Mouse (Mus musculus): Measurements from ENCODE around the gene Pdcd4. TPM values are rescaled to one million over a fixed set of nuclear protein-coding genes. Genes with fewer than 3 reads are reported as not detected.

The Pdcd4 gene
- polyA plus RNA-seq, 1 experiment = 2.4 TPM

DNA sequence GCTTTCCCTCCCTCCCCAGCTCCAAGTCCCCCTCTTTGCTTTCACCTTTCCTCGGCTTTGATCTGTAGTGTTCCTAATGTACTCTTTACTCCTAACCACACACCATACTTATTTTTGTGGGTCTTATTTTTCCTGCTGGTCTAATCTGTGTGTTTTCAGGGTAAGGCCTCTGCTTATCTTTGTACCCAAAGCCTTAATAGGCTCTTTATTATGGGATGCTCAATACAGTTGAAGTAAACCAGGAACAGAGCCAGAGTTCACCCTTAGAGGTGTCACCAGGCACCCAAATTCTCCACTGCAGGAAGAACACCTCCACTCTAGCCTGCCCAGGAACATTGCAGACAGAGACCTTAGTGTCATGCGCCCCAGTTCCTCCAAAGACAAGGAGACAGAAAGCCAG lies 462 bp upstream of the Pdcd4 start:
- H3K36me3 ChIP-seq (ENCODE audit: control insufficient read depth, insufficient read depth) = no peaks in the 10 kb centered on the region
- no peak overlapping the region for H3ac ChIP-seq (ENCODE audit: control insufficient read depth, insufficient read length, low read depth)
- no peaks in the 10 kb centered on the region for H3K79me2 ChIP-seq (ENCODE audit: control insufficient read depth, insufficient read depth)
- H3K27me3 ChIP-seq (ENCODE audit: control insufficient read depth, insufficient read depth, insufficient read length) = no peaks in the 10 kb centered on the region
- no peak overlapping the region for H3K4me3 ChIP-seq (ENCODE audit: insufficient read depth, poor library complexity, severe bottlenecking)
- no peaks in the 10 kb centered on the region for H3K79me3 ChIP-seq (ENCODE audit: low read depth)
- TF ChIP-seq MAX (IDR thresholded peaks at IDR 0.05) (no peak), CEBPB (IDR thresholded peaks at IDR 0.05; ENCODE audit: low read depth) (no peak), CTCF (IDR thresholded peaks at IDR 0.05; ENCODE audit: control insufficient read depth, insufficient read depth, insufficient read length) (no peak), MYOD1 (IDR thresholded peaks at IDR 0.05; ENCODE audit: control insufficient read depth, insufficient read length, low read depth) (no peak), FOSL1 (IDR thresholded peaks at IDR 0.05; ENCODE audit: insufficient read depth, low read length, poor library complexity, severe bottlenecking) (no peak), MYOG (IDR thresholded peaks at IDR 0.05; ENCODE audit: control insufficient read depth, extremely low read depth, insufficient read length) (no peak), USF1 (IDR thresholded peaks at IDR 0.05; ENCODE audit: low read depth) (no peak)

DNA sequence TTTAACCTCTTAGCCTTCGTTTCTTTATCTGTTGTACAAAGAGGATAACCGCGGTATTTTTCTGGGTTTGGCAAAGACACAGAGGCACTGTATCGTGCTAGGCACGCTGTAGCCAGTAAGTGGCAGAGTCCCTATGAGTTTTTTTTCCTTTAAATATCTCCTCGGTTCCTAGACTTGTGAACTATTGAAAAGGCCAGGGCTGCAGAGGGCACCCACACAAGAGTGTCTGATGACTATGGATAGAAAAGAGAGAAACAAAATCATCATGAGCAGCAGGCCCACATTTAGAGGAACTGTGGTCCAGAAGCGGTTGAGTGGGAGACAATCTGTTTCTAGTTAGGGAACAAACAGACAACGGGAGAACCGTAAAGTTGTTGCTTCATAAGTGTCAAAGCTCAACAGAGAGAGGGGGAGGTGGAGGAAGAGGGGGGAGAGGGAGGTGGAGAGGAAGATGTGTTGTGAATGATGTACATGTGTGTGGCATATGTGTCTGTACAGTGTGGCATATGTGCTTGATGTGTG lies 868 bp downstream of the Pdcd4 start:
- TF ChIP-seq CEBPB (IDR thresholded peaks at IDR 0.05; ENCODE audit: low read depth) (no peak), CTCF (IDR thresholded peaks at IDR 0.05; ENCODE audit: control insufficient read depth, insufficient read depth, insufficient read length) (no peak), USF1 (IDR thresholded peaks at IDR 0.05; ENCODE audit: low read depth) (no peak), MYOG (IDR thresholded peaks at IDR 0.05; ENCODE audit: control insufficient read depth, extremely low read depth, insufficient read length) (no peak), FOSL1 (IDR thresholded peaks at IDR 0.05; ENCODE audit: insufficient read depth, low read length, poor library complexity, severe bottlenecking) (no peak), MAX (IDR thresholded peaks at IDR 0.05) (no peak), MYOD1 (IDR thresholded peaks at IDR 0.05; ENCODE audit: control insufficient read depth, insufficient read length, low read depth) (no peak)
- Histone ChIP-seq H3K79me3 (ENCODE audit: low read depth) (no peaks in the 10 kb centered on the region), H3K36me3 (ENCODE audit: control insufficient read depth, insufficient read depth) (no peaks in the 10 kb centered on the region), H3ac (ENCODE audit: control insufficient read depth, insufficient read length, low read depth) (no peak overlapping the region), H3K4me3 (ENCODE audit: insufficient read depth, poor library complexity, severe bottlenecking) (no peak overlapping the region), H3K79me2 (ENCODE audit: control insufficient read depth, insufficient read depth) (no peaks in the 10 kb centered on the region), H3K27me3 (ENCODE audit: control insufficient read depth, insufficient read depth, insufficient read length) (no peaks in the 10 kb centered on the region)

GRCm38 (mm10) chr19:53893711-53894171 lies 1.7 kb downstream of the Pdcd4 start:
- TF ChIP-seq MYOG (IDR thresholded peaks at IDR 0.05; ENCODE audit: control insufficient read depth, extremely low read depth, insufficient read length) (no peak), CTCF (IDR thresholded peaks at IDR 0.05; ENCODE audit: control insufficient read depth, insufficient read depth, insufficient read length) (no peak), USF1 (IDR thresholded peaks at IDR 0.05; ENCODE audit: low read depth) (no peak), CEBPB (IDR thresholded peaks at IDR 0.05; ENCODE audit: low read depth) (no peak), MAX (IDR thresholded peaks at IDR 0.05) (no peak), FOSL1 (IDR thresholded peaks at IDR 0.05; ENCODE audit: insufficient read depth, low read length, poor library complexity, severe bottlenecking) (no peak), MYOD1 (IDR thresholded peaks at IDR 0.05; ENCODE audit: control insufficient read depth, insufficient read length, low read depth) (no peak)
- no peaks in the 10 kb centered on the region for H3K79me3 ChIP-seq (ENCODE audit: low read depth)
- no peaks in the 10 kb centered on the region for H3K36me3 ChIP-seq (ENCODE audit: control insufficient read depth, insufficient read depth)
- no peak overlapping the region for H3K4me3 ChIP-seq (ENCODE audit: insufficient read depth, poor library complexity, severe bottlenecking)
- no peaks in the 10 kb centered on the region for H3K79me2 ChIP-seq (ENCODE audit: control insufficient read depth, insufficient read depth)
- H3ac ChIP-seq (ENCODE audit: control insufficient read depth, insufficient read length, low read depth) = no peak overlapping the region
- no peaks in the 10 kb centered on the region for H3K27me3 ChIP-seq (ENCODE audit: control insufficient read depth, insufficient read depth, insufficient read length)

GRCm38 (mm10) chr19:53894538-53895121 lies 2.6 kb downstream of the Pdcd4 start:
- Histone ChIP-seq H3K36me3 (ENCODE audit: control insufficient read depth, insufficient read depth) (no peaks in the 10 kb centered on the region), H3ac (ENCODE audit: control insufficient read depth, insufficient read length, low read depth) (no peak overlapping the region), H3K27me3 (ENCODE audit: control insufficient read depth, insufficient read depth, insufficient read length) (no peaks in the 10 kb centered on the region), H3K4me3 (ENCODE audit: insufficient read depth, poor library complexity, severe bottlenecking) (no peak overlapping the region), H3K79me2 (ENCODE audit: control insufficient read depth, insufficient read depth) (no peaks in the 10 kb centered on the region), H3K79me3 (ENCODE audit: low read depth) (no peaks in the 10 kb centered on the region)
- TF ChIP-seq CEBPB (IDR thresholded peaks at IDR 0.05; ENCODE audit: low read depth) (peak; percentile 58), FOSL1 (IDR thresholded peaks at IDR 0.05; ENCODE audit: insufficient read depth, low read length, poor library complexity, severe bottlenecking) (no peak)

- Histone ChIP-seq H3K79me3 (ENCODE audit: low read depth) (no peaks in the 10 kb centered on the region), H3K27me3 (ENCODE audit: control insufficient read depth, insufficient read depth, insufficient read length) (no peaks in the 10 kb centered on the region), H3K36me3 (ENCODE audit: control insufficient read depth, insufficient read depth) (no peaks in the 10 kb centered on the region), H3ac (ENCODE audit: control insufficient read depth, insufficient read length, low read depth) (no peak overlapping the region), H3K79me2 (ENCODE audit: control insufficient read depth, insufficient read depth) (no peaks in the 10 kb centered on the region), H3K4me3 (ENCODE audit: insufficient read depth, poor library complexity, severe bottlenecking) (no peak overlapping the region)
- TF ChIP-seq CEBPB (IDR thresholded peaks at IDR 0.05; ENCODE audit: low read depth) = no peak
- no peak for TF ChIP-seq MAX (IDR thresholded peaks at IDR 0.05)
- TF ChIP-seq CTCF (IDR thresholded peaks at IDR 0.05; ENCODE audit: control insufficient read depth, insufficient read depth, insufficient read length) = no peak
- TF ChIP-seq FOSL1 (IDR thresholded peaks at IDR 0.05; ENCODE audit: insufficient read depth, low read length, poor library complexity, severe bottlenecking) = no peak
- TF ChIP-seq USF1 (IDR thresholded peaks at IDR 0.05; ENCODE audit: low read depth) = no peak
- TF ChIP-seq MYOD1 (IDR thresholded peaks at IDR 0.05; ENCODE audit: control insufficient read depth, insufficient read length, low read depth) = no peak
- no peak for TF ChIP-seq MYOG (IDR thresholded peaks at IDR 0.05; ENCODE audit: control insufficient read depth, extremely low read depth, insufficient read length)
Observed at GRCm38 (mm10) chr19:53898046-53898445, 6.0 kb downstream of the Pdcd4 start.

- Histone ChIP-seq H3ac (ENCODE audit: control insufficient read depth, insufficient read length, low read depth) (no peak overlapping the region), H3K79me2 (ENCODE audit: control insufficient read depth, insufficient read depth) (no peaks in the 10 kb centered on the region), H3K27me3 (ENCODE audit: control insufficient read depth, insufficient read depth, insufficient read length) (no peaks in the 10 kb centered on the region), H3K79me3 (ENCODE audit: low read depth) (no peaks in the 10 kb centered on the region), H3K4me3 (ENCODE audit: insufficient read depth, poor library complexity, severe bottlenecking) (no peak overlapping the region), H3K36me3 (ENCODE audit: control insufficient read depth, insufficient read depth) (no peaks in the 10 kb centered on the region)
- TF ChIP-seq USF1 (IDR thresholded peaks at IDR 0.05; ENCODE audit: low read depth) (no peak), FOSL1 (IDR thresholded peaks at IDR 0.05; ENCODE audit: insufficient read depth, low read length, poor library complexity, severe bottlenecking) (no peak), CEBPB (IDR thresholded peaks at IDR 0.05; ENCODE audit: low read depth) (no peak), CTCF (IDR thresholded peaks at IDR 0.05; ENCODE audit: control insufficient read depth, insufficient read depth, insufficient read length) (no peak), MAX (IDR thresholded peaks at IDR 0.05) (no peak), MYOD1 (IDR thresholded peaks at IDR 0.05; ENCODE audit: control insufficient read depth, insufficient read length, low read depth) (no peak), MYOG (IDR thresholded peaks at IDR 0.05; ENCODE audit: control insufficient read depth, extremely low read depth, insufficient read length) (no peak)
Observed at GRCm38 (mm10) chr19:53898498-53898897, 6.5 kb downstream of the Pdcd4 start.
